Mouse (Mus musculus) cerebellum, adult 2 months (tissue): ENCODE results near the gene Dio2.

Experiments used
- CTCF ChIP-seq: fragments of 200-500 bp; IDR thresholded peaks from 2 replicates; pipeline ENCODE4 v1.5.1; 2011; ENCODE audit warnings: low read depth, mild to moderate bottlenecking, control low read depth, low read length, moderate library complexity, borderline replicate concordance; ENCODE audit not compliant: insufficient read depth
- POLR2A ChIP-seq: fragments of 200-500 bp; IDR thresholded peaks from 2 replicates; pipeline ENCODE4 v1.6.1; 2011; ENCODE audit warnings: low read length, control low read depth, borderline replicate concordance; ENCODE audit not compliant: insufficient read depth

DNA sequence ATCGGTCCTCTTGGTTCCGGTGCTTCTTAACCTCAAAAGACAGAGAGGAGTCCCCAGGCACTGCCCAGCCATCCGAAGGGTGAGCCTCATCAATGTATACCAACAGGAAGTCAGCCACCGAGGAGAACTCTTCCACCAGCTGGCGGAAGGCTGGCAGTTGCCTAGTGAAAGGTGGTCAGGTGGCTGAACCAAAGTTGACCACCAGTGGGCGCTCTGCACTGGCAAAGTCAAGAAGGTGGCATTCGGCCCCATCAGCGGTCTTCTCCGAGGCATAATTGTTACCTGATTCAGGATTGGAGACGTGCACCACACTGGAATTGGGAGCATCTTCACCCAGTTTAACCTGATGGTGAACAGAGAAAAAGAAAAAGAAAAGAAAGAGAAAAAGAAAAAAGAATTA lies 8.6 kb downstream of the Dio2 start:
- TF ChIP-seq CTCF: peak; percentile 57; the same call in 1 of the 2 replicates
- TF ChIP-seq POLR2A: no peak
